Mouse (Mus musculus) lung, embryonic 14.5 days (tissue): ENCODE measurements around the gene Mas1. TPM values are rescaled to one million over a fixed set of nuclear protein-coding genes. Genes with fewer than 3 reads are reported as not detected.

ENCODE experiments used
- ATAC-seq: fragments of 200-750 bp; cut with Nextera tagmentation; 2 replicates; pipeline ENCODE4 v1.8.0; 2017; ENCODE audit warnings: mild to moderate bottlenecking, moderate TSS enrichment, moderate library complexity; ENCODE audit not compliant: insufficient read depth
- DNase-seq: peaks from one replicate; pipeline ENCODE4 v3.0.0-alpha.2; 2015
- H3K27ac ChIP-seq: fragments of 300-500 bp; sonication (generic); 2 replicates; pipeline ENCODE4 v1.5.1; 2014; ENCODE audit warnings: low read depth, mild to moderate bottlenecking, moderate library complexity
- H3K27me3 ChIP-seq: fragments of 300-500 bp; sonication (generic); 2 replicates; pipeline ENCODE4 v1.6.1; 2014; ENCODE audit warnings: low read length, control low read depth; ENCODE audit not compliant: insufficient read depth
- H3K36me3 ChIP-seq: fragments of 300-500 bp; sonication (generic); 2 replicates; pipeline ENCODE4 v1.6.1; 2014; ENCODE audit warnings: control low read depth; ENCODE audit not compliant: insufficient read depth
- H3K4me1 ChIP-seq: fragments of 300-500 bp; sonication (generic); 2 replicates; pipeline ENCODE4 v1.6.1; 2014; ENCODE audit warnings: antibody characterized with exemption, control low read depth; ENCODE audit not compliant: insufficient read depth
- H3K4me2 ChIP-seq: fragments of 300-500 bp; sonication (generic); 2 replicates; pipeline ENCODE4 v1.6.1; 2014; ENCODE audit warnings: mild to moderate bottlenecking
- H3K4me3 ChIP-seq: fragments of 300-500 bp; sonication (generic); 2 replicates; pipeline ENCODE4 v1.5.1; 2014; ENCODE audit warnings: low read depth, low read length
- H3K9ac ChIP-seq: fragments of 300-500 bp; sonication (generic); 2 replicates; pipeline ENCODE4 v1.6.1; 2014
- H3K9me3 ChIP-seq: fragments of 300-500 bp; sonication (generic); 2 replicates; pipeline ENCODE4 v1.6.1; 2016; ENCODE audit warnings: low read depth, low read length, control low read depth
- CTCF ChIP-seq: IDR thresholded peaks from 2 replicates; pipeline ENCODE4 v1.5.1; 2016; ENCODE audit warnings: antibody characterized with exemption, low read depth
- WGBS: fragments of 180-500 bp; shearing (Covaris S2); extraction: QIAGEN DNeasy Blood & Tissue Kit; methylation state at CpG from one replicate; pipeline ENCODE4 v1.1.7; 2014; 5-methylcytosine and 5-hydroxymethylcytosine counted together
- microRNA-seq: library from miRNA; unstranded; fragments of <30 nt; microRNA quantifications from one replicate; pipeline ENCODE4, GENCODE M21; 2016; ENCODE audit warnings: borderline number of aligned reads
- polyA plus RNA-seq: library from polyadenylated mRNA; unstranded; fragments of >200 nt; fragmentation: Nextera tagmentation; extraction: Ambion mirVana; gene quantifications from 2 replicates; pipeline ENCODE4 v1.2.1, GENCODE M21; 2014

Gene Mas1
- polyA plus RNA-seq, 1 experiment from 2014 or later, result 0.67 TPM

GRCm38 (mm10) chr17:12796633-12797032, 71.3 kb downstream of the Mas1 start:
- TF ChIP-seq CTCF, result no peak
- H3K9ac ChIP-seq, result no peak overlapping the region
- ATAC-seq (no peak), DNase-seq (no peak)
- no peaks in the 10 kb centered on the region for H3K27me3 ChIP-seq
- H3K4me3 ChIP-seq, result no peak overlapping the region
- H3K36me3 ChIP-seq, result peaks cover 4% of the 10 kb centered on the region; the same call in 1 of the 2 replicates
- H3K4me1 ChIP-seq, result peaks cover 39% of the 10 kb centered on the region
- WGBS, result 52% methylated on average over 3 of the region's 3 CpGs
- no peaks in the 10 kb centered on the region for H3K9me3 ChIP-seq
- no peak overlapping the region for H3K4me2 ChIP-seq
- H3K27ac ChIP-seq, result peak overlapping the region; percentile 38; the same call in 1 of the 2 replicates

GRCm38 (mm10) chr17:12793660-12794406, 74.1 kb downstream of the Mas1 start:
- ATAC-seq, result peak; percentile 16; the same call in 1 of the 2 replicates
- Histone ChIP-seq H3K9ac (no peak overlapping the region), H3K27ac (peak overlapping the region; percentile 95), H3K9me3 (no peaks in the 10 kb centered on the region), H3K27me3 (no peaks in the 10 kb centered on the region), H3K4me3 (no peak overlapping the region), H3K4me2 (no peak overlapping the region), H3K4me1 (peaks cover 59% of the 10 kb centered on the region), H3K36me3 (peaks cover 8% of the 10 kb centered on the region; the same call in 1 of the 2 replicates)
- peak; percentile 6; the same call in 1 of the 2 replicates for TF ChIP-seq CTCF
- WGBS, result 23% methylated on average over 8 of the region's 8 CpGs
- DNase-seq, result peak; percentile 87

GRCm38 (mm10) chr17:12792422-12793206, 75.3 kb downstream of the Mas1 start:
- WGBS, result 39% methylated on average over 11 of the region's 11 CpGs
- no peaks in the 10 kb centered on the region for H3K9me3 ChIP-seq
- peak overlapping the region; percentile 95 for H3K27ac ChIP-seq
- no peak overlapping the region for H3K4me2 ChIP-seq
- no peak overlapping the region for H3K9ac ChIP-seq
- H3K4me1 ChIP-seq, result peaks cover 55% of the 10 kb centered on the region
- H3K27me3 ChIP-seq, result no peaks in the 10 kb centered on the region
- DNase-seq (peak; percentile 81), ATAC-seq (peak; percentile 3; the same call in 1 of the 2 replicates)
- no peak overlapping the region for H3K4me3 ChIP-seq
- peaks cover 7% of the 10 kb centered on the region; the same call in 1 of the 2 replicates for H3K36me3 ChIP-seq
- no peak for TF ChIP-seq CTCF

GRCm38 (mm10) chr17:12791420-12791819, 76.5 kb downstream of the Mas1 start:
- H3K4me1 ChIP-seq, result peaks cover 55% of the 10 kb centered on the region
- ATAC-seq (no peak), DNase-seq (peak; percentile 80)
- H3K9me3 ChIP-seq, result no peaks in the 10 kb centered on the region
- peak overlapping the region; percentile 11; the same call in 1 of the 2 replicates for H3K9ac ChIP-seq
- TF ChIP-seq CTCF, result no peak
- H3K36me3 ChIP-seq, result peaks cover 7% of the 10 kb centered on the region; the same call in 1 of the 2 replicates
- no peak overlapping the region for H3K4me3 ChIP-seq
- H3K27me3 ChIP-seq, result no peaks in the 10 kb centered on the region
- no peak overlapping the region for H3K4me2 ChIP-seq
- peak overlapping the region; percentile 95 for H3K27ac ChIP-seq
- 12% methylated on average over 4 of the region's 4 CpGs for WGBS

GRCm38 (mm10) chr17:12791079-12791406, 76.9 kb downstream of the Mas1 start:
- Histone ChIP-seq H3K9me3 (no peaks in the 10 kb centered on the region), H3K9ac (peak overlapping the region; percentile 11; the same call in 1 of the 2 replicates), H3K4me3 (no peak overlapping the region), H3K27me3 (no peaks in the 10 kb centered on the region), H3K27ac (peak overlapping the region; percentile 95), H3K36me3 (peaks cover 10% of the 10 kb centered on the region; the same call in 1 of the 2 replicates), H3K4me1 (peaks cover 55% of the 10 kb centered on the region), H3K4me2 (peak overlapping the region; percentile 21; the same call in 1 of the 2 replicates)
- no peak for ATAC-seq
- no peak for DNase-seq
- TF ChIP-seq CTCF, result no peak
- WGBS, result 22% methylated on average over 5 of the region's 5 CpGs

Small RNA genes lying within 50 kb of the gene (microRNA-seq; reads per million reads assigned to microRNA genes)
- gene Gm24085, result not detected

Other genes starting within 250 kb of the Mas1 start
- 1.2 and 5.1 TPM in 2 replicates for gene Slc22a1, start 192.3 kb downstream of the Mas1 start, polyA plus RNA-seq
- 86.6 and 87.0 TPM in 2 replicates for gene Igf2r, start 98.5 kb downstream of the Mas1 start, polyA plus RNA-seq
- 0.09 TPM in 1 of 2 replicates, not detected in the other for gene Mrgprh, start 7.9 kb upstream of the Mas1 start, polyA plus RNA-seq
- 1.4 and 2.0 TPM in 2 replicates for gene Pnldc1, start 42.1 kb upstream of the Mas1 start, polyA plus RNA-seq
- 469 and 508 TPM in 2 replicates for gene Tcp1, start 47.6 kb upstream of the Mas1 start, polyA plus RNA-seq
- 150 and 151 TPM in 2 replicates for gene Mrpl18, start 48.2 kb upstream of the Mas1 start, polyA plus RNA-seq
- gene Acat3, start 72.5 kb upstream of the Mas1 start, polyA plus RNA-seq, result 0.67 and 0.69 TPM in 2 replicates
- 93.7 and 98.2 TPM in 2 replicates for gene Acat2, start 92.6 kb upstream of the Mas1 start, polyA plus RNA-seq
- 136 TPM in 2 replicates for gene Wtap, start 126.0 kb upstream of the Mas1 start, polyA plus RNA-seq
- gene Sod2, start 138.7 kb upstream of the Mas1 start, polyA plus RNA-seq, result 100 and 106 TPM in 2 replicates
- gene Gpr31b, start 184.2 kb upstream of the Mas1 start, polyA plus RNA-seq, result not detected in 2 replicates
- not detected in 2 replicates for gene Tcp10b, start 193.0 kb upstream of the Mas1 start, polyA plus RNA-seq